Mouse (Mus musculus): ENCODE data around the gene Tgfa. TPM values are rescaled to one million over a fixed set of nuclear protein-coding genes. Genes with fewer than 3 reads are reported as not detected.

Gene Tgfa
- polyA plus RNA-seq, 1 experiment from 2014 or later: 2.4 TPM

Other genes with a start within 250 kb of the Tgfa start
- gene Dusp11, start 233.6 kb upstream of the Tgfa start, polyA plus RNA-seq (2016; fragmentation: Nextera tagmentation; extraction: Ambion mirVana): 38.7 and 39.9 TPM in 2 replicates
- gene Figla, start 179.1 kb upstream of the Tgfa start, polyA plus RNA-seq (2016; fragmentation: Nextera tagmentation; extraction: Ambion mirVana): not detected in 2 replicates
- gene Add2, start 166.5 kb upstream of the Tgfa start, polyA plus RNA-seq (2016; fragmentation: Nextera tagmentation; extraction: Ambion mirVana): 23.4 and 26.6 TPM in 2 replicates
- 191 and 201 TPM in 2 replicates for gene Fam136a, start 170.4 kb downstream of the Tgfa start, polyA plus RNA-seq (2016; fragmentation: Nextera tagmentation; extraction: Ambion mirVana)
- 902 and 949 TPM in 2 replicates for gene Snrpg, start 176.1 kb downstream of the Tgfa start, polyA plus RNA-seq (2016; fragmentation: Nextera tagmentation; extraction: Ambion mirVana)
- 68.2 and 73.0 TPM in 2 replicates for gene Pcyox1, start 201.9 kb downstream of the Tgfa start, polyA plus RNA-seq (2016; fragmentation: Nextera tagmentation; extraction: Ambion mirVana)
- gene Tia1, start 209.0 kb downstream of the Tgfa start, polyA plus RNA-seq (2016; fragmentation: Nextera tagmentation; extraction: Ambion mirVana): 214 and 222 TPM in 2 replicates
- gene Gm44790, start 231.4 kb downstream of the Tgfa start, polyA plus RNA-seq (2016; fragmentation: Nextera tagmentation; extraction: Ambion mirVana): 0.69 and 2.5 TPM in 2 replicates
- gene C87436, start 243.2 kb downstream of the Tgfa start, polyA plus RNA-seq (2016; fragmentation: Nextera tagmentation; extraction: Ambion mirVana): 22.6 and 25.1 TPM in 2 replicates

All from embryonic facial prominence, embryonic 10.5 days (tissue).